Mouse (Mus musculus): Measurements from ENCODE around the gene Tbc1d24. TPM values are rescaled to one million over a fixed set of nuclear protein-coding genes. Genes with fewer than 3 reads are reported as not detected.

Tbc1d24 gene
- polyA plus RNA-seq, 1 experiment from 2014 or later = 8.2 TPM

GRCm38 (mm10) chr17:24171738-24172137 is 33.6 kb downstream of the Tbc1d24 start:
- H3K4me3 ChIP-seq (ENCODE audit: low read length) = no peak overlapping the region
- WGBS = 85% methylated on average over 4 of the region's 4 CpGs
- H3K27me3 ChIP-seq (ENCODE audit: control insufficient read depth, insufficient read depth, low read length) = no peaks in the 10 kb centered on the region
- H3K36me3 ChIP-seq (ENCODE audit: control insufficient read depth, insufficient read depth, low read length) = peaks cover 11% of the 10 kb centered on the region
- H3K4me1 ChIP-seq (ENCODE audit: control insufficient read depth, insufficient read depth, low read length) = peaks cover 15% of the 10 kb centered on the region
- no peaks in the 10 kb centered on the region for H3K9me3 ChIP-seq (ENCODE audit: control insufficient read depth, low read length)
- H3K9ac ChIP-seq (ENCODE audit: low read depth, low read length) = no peak overlapping the region
- H3K4me2 ChIP-seq (replicated peaks; ENCODE audit: low read depth, low read length) = no peak overlapping the region
- H3K27ac ChIP-seq (ENCODE audit: low read depth, low read length) = no peak overlapping the region
- ATAC-seq (ENCODE audit: low FRiP score, low TSS enrichment) = no peak

DNA sequence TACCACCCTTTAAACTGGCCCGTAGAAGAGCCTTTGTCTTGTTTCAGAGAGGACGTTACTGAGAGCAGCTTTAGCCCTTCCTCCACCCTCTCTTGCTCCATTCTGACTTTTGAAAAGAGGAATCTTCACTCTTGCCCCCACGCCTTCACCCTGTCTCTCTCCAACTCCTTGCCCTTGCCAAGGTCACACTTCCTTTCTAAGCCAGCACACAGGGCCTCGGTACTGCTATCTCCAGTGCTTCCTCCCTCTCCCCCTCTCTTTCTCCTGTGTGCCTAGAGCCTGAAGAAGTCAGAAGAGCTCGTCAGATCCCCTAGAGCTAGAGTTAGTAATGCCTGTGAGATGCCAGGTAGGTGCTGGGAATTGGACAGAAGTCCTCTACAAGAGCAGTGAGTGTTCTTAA is 34.6 kb downstream of the Tbc1d24 start:
- Histone ChIP-seq H3K4me3 (ENCODE audit: low read length) (no peak overlapping the region), H3K4me1 (ENCODE audit: control insufficient read depth, insufficient read depth, low read length) (peaks cover 15% of the 10 kb centered on the region), H3K9me3 (ENCODE audit: control insufficient read depth, low read length) (no peaks in the 10 kb centered on the region), H3K36me3 (ENCODE audit: control insufficient read depth, insufficient read depth, low read length) (peaks cover 16% of the 10 kb centered on the region), H3K4me2 (replicated peaks; ENCODE audit: low read depth, low read length) (no peak overlapping the region), H3K27ac (ENCODE audit: low read depth, low read length) (no peak overlapping the region), H3K9ac (ENCODE audit: low read depth, low read length) (no peak overlapping the region), H3K27me3 (ENCODE audit: control insufficient read depth, insufficient read depth, low read length) (no peaks in the 10 kb centered on the region)
- 79% methylated on average over 5 of the region's 5 CpGs for WGBS
- no peak for ATAC-seq (ENCODE audit: low FRiP score, low TSS enrichment)

- Histone ChIP-seq H3K9ac (ENCODE audit: low read depth, low read length) (peak overlapping the region; percentile 85; the same call in 1 of the 2 replicates), H3K27ac (ENCODE audit: low read depth, low read length) (no peak overlapping the region), H3K4me3 (ENCODE audit: low read length) (peak overlapping the region; percentile 61), H3K27me3 (ENCODE audit: control insufficient read depth, insufficient read depth, low read length) (no peaks in the 10 kb centered on the region), H3K36me3 (ENCODE audit: control insufficient read depth, insufficient read depth, low read length) (peaks cover 22% of the 10 kb centered on the region), H3K9me3 (ENCODE audit: control insufficient read depth, low read length) (no peaks in the 10 kb centered on the region), H3K4me2 (replicated peaks; ENCODE audit: low read depth, low read length) (peak overlapping the region; percentile 82), H3K4me1 (ENCODE audit: control insufficient read depth, insufficient read depth, low read length) (peaks cover 15% of the 10 kb centered on the region)
- ATAC-seq (ENCODE audit: low FRiP score, low TSS enrichment) = no peak
- 70% methylated on average over 3 of the region's 3 CpGs for WGBS
Measured at GRCm38 (mm10) chr17:24170125-24170524, 35.2 kb downstream of the Tbc1d24 start.

DNA sequence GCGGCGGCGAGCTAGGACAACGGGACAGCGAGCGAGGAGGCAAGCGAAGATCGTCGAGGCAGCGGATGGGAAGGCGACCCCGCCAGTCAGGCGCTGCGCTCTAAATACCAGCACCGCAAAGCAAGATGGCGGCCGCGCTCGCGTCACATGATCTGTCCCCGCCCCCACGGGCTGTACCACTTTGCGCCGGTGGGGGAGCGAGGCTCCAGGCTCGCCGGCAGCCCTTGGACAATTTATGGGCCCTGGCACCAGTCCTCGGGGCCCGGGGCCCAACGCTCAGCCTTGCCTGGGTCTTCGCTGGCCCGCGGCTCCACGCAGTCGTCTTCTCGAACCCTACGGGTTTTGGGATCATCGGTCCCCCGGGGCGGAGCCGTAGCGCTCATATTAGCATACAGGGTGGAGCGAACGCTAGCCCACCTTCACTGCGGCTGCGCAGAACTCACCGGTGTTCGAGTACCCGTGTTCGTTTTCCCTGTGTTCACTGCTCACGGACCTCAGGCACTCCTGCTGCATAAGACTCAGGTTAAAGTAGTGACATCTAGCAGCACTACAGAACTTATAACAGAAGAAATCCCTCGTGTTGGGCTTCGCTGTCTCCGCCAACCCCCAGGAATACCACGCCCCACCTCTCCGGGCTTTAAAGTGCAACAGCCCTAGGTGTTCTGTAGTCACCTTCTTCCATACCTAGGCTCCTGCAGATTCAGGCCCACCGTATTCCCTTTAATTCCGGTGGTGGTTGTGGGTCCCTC is 35.9 kb downstream of the Tbc1d24 start, which contains the start of gene Atp6v0c:
Gene Atp6v0c (minus strand): TSS at position 386 of the 749 bp plus-strand sequence.
- ATAC-seq (ENCODE audit: low FRiP score, low TSS enrichment) = peak; percentile 91
- Histone ChIP-seq H3K27me3 (ENCODE audit: control insufficient read depth, insufficient read depth, low read length) (no peaks in the 10 kb centered on the region), H3K9ac (ENCODE audit: low read depth, low read length) (peak within 1 kb of the TSS; percentile 85), H3K9me3 (ENCODE audit: control insufficient read depth, low read length) (no peaks in the 10 kb centered on the region), H3K4me3 (ENCODE audit: low read length) (peak within 1 kb of the TSS; percentile 61), H3K36me3 (ENCODE audit: control insufficient read depth, insufficient read depth, low read length) (peaks cover 25% of the 10 kb centered on the region), H3K4me2 (replicated peaks; ENCODE audit: low read depth, low read length) (peak within 1 kb of the TSS; percentile 82), H3K4me1 (ENCODE audit: control insufficient read depth, insufficient read depth, low read length) (peaks cover 15% of the 10 kb centered on the region), H3K27ac (ENCODE audit: low read depth, low read length) (peak within 1 kb of the TSS; percentile 97)
- under 1% methylated on average over 58 of the region's 58 CpGs for WGBS

DNA sequence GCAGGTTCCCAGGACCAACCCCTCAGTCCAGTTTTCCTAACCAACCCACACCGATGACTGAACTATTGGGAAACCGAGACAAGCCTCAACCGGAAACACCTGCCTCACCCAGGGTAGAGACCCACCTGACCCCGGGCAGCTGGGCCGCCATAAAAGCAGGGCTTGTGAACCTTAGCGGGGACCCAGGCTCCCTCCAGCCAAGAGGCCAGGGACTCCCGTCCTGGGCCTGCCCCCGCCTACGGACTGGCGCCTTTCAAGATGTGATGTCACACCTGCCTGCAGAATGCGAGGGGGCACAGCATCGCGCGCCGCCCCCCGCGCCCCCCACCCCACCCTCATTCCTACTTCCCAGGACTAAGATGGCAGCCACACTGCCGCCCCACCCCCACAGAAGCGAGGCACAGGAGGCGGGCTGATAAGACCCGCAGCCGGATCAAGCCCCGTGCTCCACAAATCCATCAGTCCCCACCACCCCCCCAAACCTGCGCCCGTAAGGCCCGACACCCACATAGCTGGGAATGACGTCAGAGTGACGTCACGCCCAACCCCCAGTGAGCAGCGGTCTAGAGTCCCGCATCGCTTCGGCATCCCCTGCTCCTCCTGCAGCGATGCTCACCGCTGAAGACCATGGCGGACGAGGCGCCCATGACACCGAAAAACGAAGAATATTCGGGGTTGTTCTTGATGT is 36.6 kb downstream of the Tbc1d24 start:
- H3K9me3 ChIP-seq (ENCODE audit: control insufficient read depth, low read length) = no peaks in the 10 kb centered on the region
- WGBS = under 1% methylated on average over 39 of the region's 41 CpGs
- H3K27ac ChIP-seq (ENCODE audit: low read depth, low read length) = peak overlapping the region; percentile 97
- peak overlapping the region; percentile 61 for H3K4me3 ChIP-seq (ENCODE audit: low read length)
- H3K27me3 ChIP-seq (ENCODE audit: control insufficient read depth, insufficient read depth, low read length) = no peaks in the 10 kb centered on the region
- H3K36me3 ChIP-seq (ENCODE audit: control insufficient read depth, insufficient read depth, low read length) = peaks cover 25% of the 10 kb centered on the region
- H3K4me2 ChIP-seq (replicated peaks; ENCODE audit: low read depth, low read length) = peak overlapping the region; percentile 82
- peaks cover 15% of the 10 kb centered on the region for H3K4me1 ChIP-seq (ENCODE audit: control insufficient read depth, insufficient read depth, low read length)
- H3K9ac ChIP-seq (ENCODE audit: low read depth, low read length) = peak overlapping the region; percentile 85
- peak; percentile 63 for ATAC-seq (ENCODE audit: low FRiP score, low TSS enrichment)

DNA sequence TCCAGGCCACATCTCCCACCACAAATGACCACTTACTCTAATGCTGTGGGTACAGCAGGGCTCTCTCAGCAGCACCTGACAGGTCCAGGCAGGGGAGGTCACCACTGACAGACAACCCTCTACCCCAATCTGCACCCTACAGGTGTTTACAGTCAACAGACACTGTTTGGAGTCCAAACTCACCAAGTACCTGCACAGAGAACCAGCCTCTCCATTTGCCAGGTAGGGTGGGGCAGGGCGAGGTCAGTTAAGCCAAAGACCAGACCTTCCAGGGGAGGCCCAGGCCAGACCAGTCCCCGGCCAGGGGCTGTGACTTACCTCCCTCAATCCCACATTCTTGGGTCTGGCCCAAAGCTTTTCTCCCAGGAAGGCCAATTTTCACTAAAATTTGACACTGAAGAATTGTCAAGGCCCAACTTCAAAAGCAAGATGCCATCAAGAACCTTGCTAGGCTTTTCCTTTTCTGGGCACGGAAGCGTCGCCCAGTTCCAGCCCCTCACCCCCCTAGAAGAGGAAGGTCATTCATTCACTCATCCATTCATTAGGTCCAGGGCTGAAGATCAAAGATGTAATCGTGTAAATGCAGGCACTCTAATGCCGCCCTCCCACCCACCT is 37.4 kb downstream of the Tbc1d24 start:
- Histone ChIP-seq H3K27me3 (ENCODE audit: control insufficient read depth, insufficient read depth, low read length) (no peaks in the 10 kb centered on the region), H3K27ac (ENCODE audit: low read depth, low read length) (no peak overlapping the region), H3K36me3 (ENCODE audit: control insufficient read depth, insufficient read depth, low read length) (peaks cover 25% of the 10 kb centered on the region), H3K4me3 (ENCODE audit: low read length) (peak overlapping the region; percentile 61), H3K9ac (ENCODE audit: low read depth, low read length) (peak overlapping the region; percentile 85), H3K4me2 (replicated peaks; ENCODE audit: low read depth, low read length) (peak overlapping the region; percentile 82), H3K9me3 (ENCODE audit: control insufficient read depth, low read length) (no peaks in the 10 kb centered on the region), H3K4me1 (ENCODE audit: control insufficient read depth, insufficient read depth, low read length) (peaks cover 15% of the 10 kb centered on the region)
- ATAC-seq (ENCODE audit: low FRiP score, low TSS enrichment) = no peak
- WGBS = 52% methylated on average over 7 of the region's 7 CpGs

DNA sequence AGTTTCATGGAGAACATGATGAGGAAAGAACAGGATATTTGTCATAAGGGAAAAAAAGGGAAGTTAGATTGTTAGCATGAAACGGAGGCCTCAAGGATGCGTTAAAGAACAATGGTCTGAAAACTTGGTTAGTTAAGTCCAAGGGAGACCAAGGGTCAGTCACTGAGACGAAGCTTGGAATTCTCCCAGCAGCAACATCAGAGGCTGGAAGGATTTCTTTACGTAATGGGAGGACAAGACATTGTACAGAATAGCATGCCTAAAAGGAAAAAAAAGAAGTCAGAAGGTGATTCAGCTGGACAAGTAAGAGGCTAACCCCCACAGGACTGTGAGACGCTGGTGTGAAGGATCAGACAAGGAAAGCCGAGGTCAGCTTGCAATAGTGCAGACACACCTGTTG is 38.2 kb downstream of the Tbc1d24 start:
- H3K36me3 ChIP-seq (ENCODE audit: control insufficient read depth, insufficient read depth, low read length) = peaks cover 25% of the 10 kb centered on the region
- H3K4me2 ChIP-seq (replicated peaks; ENCODE audit: low read depth, low read length) = no peak overlapping the region
- no peak overlapping the region for H3K27ac ChIP-seq (ENCODE audit: low read depth, low read length)
- no peaks in the 10 kb centered on the region for H3K27me3 ChIP-seq (ENCODE audit: control insufficient read depth, insufficient read depth, low read length)
- ATAC-seq (ENCODE audit: low FRiP score, low TSS enrichment) = no peak
- H3K4me1 ChIP-seq (ENCODE audit: control insufficient read depth, insufficient read depth, low read length) = peaks cover 20% of the 10 kb centered on the region
- no peak overlapping the region for H3K9ac ChIP-seq (ENCODE audit: low read depth, low read length)
- no peaks in the 10 kb centered on the region for H3K9me3 ChIP-seq (ENCODE audit: control insufficient read depth, low read length)
- no peak overlapping the region for H3K4me3 ChIP-seq (ENCODE audit: low read length)
- 88% methylated on average over 6 of the region's 6 CpGs for WGBS

GRCm38 (mm10) chr17:24164566-24165259 is 40.6 kb downstream of the Tbc1d24 start:
- Histone ChIP-seq H3K27ac (ENCODE audit: low read depth, low read length) (no peak overlapping the region), H3K4me1 (ENCODE audit: control insufficient read depth, insufficient read depth, low read length) (peaks cover 15% of the 10 kb centered on the region), H3K27me3 (ENCODE audit: control insufficient read depth, insufficient read depth, low read length) (no peaks in the 10 kb centered on the region), H3K9me3 (ENCODE audit: control insufficient read depth, low read length) (no peaks in the 10 kb centered on the region), H3K4me3 (ENCODE audit: low read length) (no peak overlapping the region), H3K4me2 (replicated peaks; ENCODE audit: low read depth, low read length) (no peak overlapping the region), H3K9ac (ENCODE audit: low read depth, low read length) (no peak overlapping the region), H3K36me3 (ENCODE audit: control insufficient read depth, insufficient read depth, low read length) (peaks cover 25% of the 10 kb centered on the region)
- no peak for ATAC-seq (ENCODE audit: low FRiP score, low TSS enrichment)
- WGBS = 85% methylated on average over 11 of the region's 11 CpGs

Data from kidney, embryonic 14.5 days (tissue).